Mouse (Mus musculus) forebrain, embryonic 14.5 days (tissue): ENCODE results near the gene Serpina3i. TPM values are rescaled to one million over a fixed set of nuclear protein-coding genes. Genes with fewer than 3 reads are reported as not detected.

ENCODE experiments used
- polyA plus RNA-seq: library from polyadenylated mRNA; unstranded; fragments of >200 nt; fragmentation: Nextera tagmentation; extraction: Ambion mirVana; gene quantifications from 2 replicates; pipeline ENCODE4 v1.2.1, GENCODE M21; 2014

Gene Serpina3i
- polyA plus RNA-seq, 1 experiment from 2014 or later = not detected

Other genes starting within 250 kb of the Serpina3i start
- not detected in 2 replicates for gene Serpina9, start 249.4 kb upstream of the Serpina3i start, polyA plus RNA-seq
- not detected in 2 replicates for gene Serpina12, start 218.7 kb upstream of the Serpina3i start, polyA plus RNA-seq
- gene Serpina5, start 162.0 kb upstream of the Serpina3i start, polyA plus RNA-seq = not detected in 2 replicates
- gene Serpina3a, start 150.4 kb upstream of the Serpina3i start, polyA plus RNA-seq = not detected in 2 replicates
- gene Serpina3b, start 135.1 kb upstream of the Serpina3i start, polyA plus RNA-seq = not detected in 2 replicates
- not detected in 2 replicates for gene Serpina3c, start 109.3 kb upstream of the Serpina3i start, polyA plus RNA-seq
- gene Serpina3f, start 48.6 kb upstream of the Serpina3i start, polyA plus RNA-seq = 0.39 and 0.45 TPM in 2 replicates
- gene Serpina3g, start 26.9 kb upstream of the Serpina3i start, polyA plus RNA-seq = 0.24 and 0.26 TPM in 2 replicates
- gene Serpina3j, start 51.4 kb downstream of the Serpina3i start, polyA plus RNA-seq = not detected in 2 replicates
- not detected in 2 replicates for gene Serpina3k, start 75.4 kb downstream of the Serpina3i start, polyA plus RNA-seq
- not detected in 2 replicates for gene Serpina3m, start 75.4 kb downstream of the Serpina3i start, polyA plus RNA-seq
- 0.10 TPM in 1 of 2 replicates, not detected in the other for gene Serpina3n, start 143.6 kb downstream of the Serpina3i start, polyA plus RNA-seq
- 0.40 and 0.50 TPM in 2 replicates for gene Gsc, start 210.2 kb downstream of the Serpina3i start, polyA plus RNA-seq